Mouse (Mus musculus): ENCODE measurements around the gene Tfap4. TPM values are rescaled to one million over a fixed set of nuclear protein-coding genes. Genes with fewer than 3 reads are reported as not detected.

Gene Tfap4
- 23.0 and 26.5 TPM in 2 replicates for polyA plus RNA-seq (2015; fragmentation: Nextera tagmentation; extraction: Ambion mirVana)

DNA sequence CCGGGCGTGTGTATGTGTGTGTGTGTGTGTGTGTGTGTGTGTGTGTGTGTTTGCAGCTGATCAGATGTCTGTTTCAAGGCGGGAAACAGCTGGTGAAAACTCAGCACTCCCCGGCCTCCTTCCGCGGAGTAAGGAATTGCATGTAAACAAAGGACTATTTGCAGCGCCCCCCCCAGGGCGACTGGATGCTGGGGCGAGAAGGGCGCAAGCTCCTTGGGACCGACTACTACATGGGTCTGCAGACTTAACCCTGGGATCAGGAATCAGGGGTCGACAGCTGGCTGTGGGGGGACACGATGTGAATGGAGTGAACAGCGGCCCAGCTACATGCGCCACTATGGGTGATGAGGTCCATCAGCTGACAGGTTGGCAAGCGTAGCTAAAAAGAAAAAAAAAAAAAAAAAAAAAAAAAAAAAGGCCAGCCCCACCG, at the start of gene Tfap4:
Gene Tfap4, minus strand, starts transcription at position 140 of the 430 bp plus-strand sequence.
- peak; percentile 6 for ATAC-seq
- H3K9ac ChIP-seq (ENCODE audit: low read depth, low read length) = peak within 1 kb of the TSS; percentile 85
- H3K27ac ChIP-seq (ENCODE audit: low read length) = peak within 1 kb of the TSS; percentile 95
- H3K36me3 ChIP-seq (ENCODE audit: control insufficient read depth, insufficient read depth, low read length) = no peaks in the 10 kb centered on the region
- H3K4me2 ChIP-seq (ENCODE audit: low read depth, low read length) = peak within 1 kb of the TSS; percentile 95
- no peaks in the 10 kb centered on the region for H3K27me3 ChIP-seq (replicated peaks; ENCODE audit: control insufficient read depth, insufficient read depth, low read length)
- H3K9me3 ChIP-seq (ENCODE audit: control insufficient read depth, low read length) = no peaks in the 10 kb centered on the region
- WGBS = under 1% methylated on average over 16 of the region's 17 CpGs
- H3K4me3 ChIP-seq (ENCODE audit: low read length) = peak within 1 kb of the TSS; percentile 84
- peaks cover 24% of the 10 kb centered on the region for H3K4me1 ChIP-seq (ENCODE audit: control insufficient read depth, insufficient read depth, low read length)

- Histone ChIP-seq H3K27me3 (replicated peaks; ENCODE audit: control insufficient read depth, insufficient read depth, low read length) (no peaks in the 10 kb centered on the region), H3K9me3 (ENCODE audit: control insufficient read depth, low read length) (no peaks in the 10 kb centered on the region), H3K36me3 (ENCODE audit: control insufficient read depth, insufficient read depth, low read length) (peaks cover 15% of the 10 kb centered on the region), H3K4me1 (ENCODE audit: control insufficient read depth, insufficient read depth, low read length) (peaks cover 50% of the 10 kb centered on the region), H3K4me2 (ENCODE audit: low read depth, low read length) (no peak overlapping the region), H3K4me3 (ENCODE audit: low read length) (no peak overlapping the region), H3K9ac (ENCODE audit: low read depth, low read length) (no peak overlapping the region), H3K27ac (ENCODE audit: low read length) (no peak overlapping the region)
- ATAC-seq = no peak
- 74% methylated on average over 19 of the region's 19 CpGs for WGBS
Observed at GRCm38 (mm10) chr16:4608532-4609059, 48.9 kb upstream of the Tfap4 start.

- ATAC-seq = peak; percentile 17; the same call in 1 of the 2 replicates
- Histone ChIP-seq H3K9me3 (ENCODE audit: control insufficient read depth, low read length) (no peaks in the 10 kb centered on the region), H3K36me3 (ENCODE audit: control insufficient read depth, insufficient read depth, low read length) (peaks cover 12% of the 10 kb centered on the region), H3K27ac (ENCODE audit: low read length) (peak overlapping the region; percentile 75), H3K4me2 (ENCODE audit: low read depth, low read length) (no peak overlapping the region), H3K9ac (ENCODE audit: low read depth, low read length) (no peak overlapping the region), H3K4me1 (ENCODE audit: control insufficient read depth, insufficient read depth, low read length) (peaks cover 56% of the 10 kb centered on the region), H3K4me3 (ENCODE audit: low read length) (no peak overlapping the region), H3K27me3 (replicated peaks; ENCODE audit: control insufficient read depth, insufficient read depth, low read length) (no peaks in the 10 kb centered on the region)
- WGBS = 36% methylated on average over 9 of the region's 9 CpGs
Observed at GRCm38 (mm10) chr16:4607818-4608531, 48.3 kb upstream of the Tfap4 start.

DNA sequence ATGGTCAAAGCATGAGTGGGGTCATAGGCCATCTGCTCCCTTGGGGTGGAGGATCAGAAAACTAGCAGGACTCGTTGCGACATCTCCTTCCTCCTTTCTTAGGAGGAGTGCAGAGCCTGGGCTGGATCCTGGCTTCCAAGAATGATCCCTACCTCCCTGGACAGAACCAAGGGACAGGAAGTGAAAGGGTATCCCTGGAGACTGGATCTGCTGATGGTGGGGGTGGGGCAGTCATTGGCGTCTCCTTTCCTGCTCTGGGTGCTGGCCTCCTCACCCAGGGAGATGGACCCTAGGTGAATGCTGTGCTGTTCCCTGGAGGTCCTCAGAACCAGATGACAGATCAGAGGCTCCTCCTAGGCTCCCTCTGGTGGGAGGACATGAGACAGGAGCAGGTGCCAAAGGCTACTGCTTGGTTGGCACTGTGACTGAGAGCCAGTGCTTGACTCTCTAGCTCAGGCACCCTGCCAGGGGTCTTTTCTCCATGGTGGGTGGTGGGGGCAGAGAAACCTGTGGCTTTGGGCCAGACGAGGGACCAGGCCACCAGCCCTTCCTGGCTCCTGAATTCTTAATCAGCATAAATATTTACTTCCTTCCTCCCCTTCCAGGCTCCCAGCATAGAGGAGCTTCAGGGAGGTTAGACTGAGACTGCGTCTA, 46.9 kb upstream of the Tfap4 start:
- Histone ChIP-seq H3K9me3 (ENCODE audit: control insufficient read depth, low read length) (no peaks in the 10 kb centered on the region), H3K9ac (ENCODE audit: low read depth, low read length) (no peak overlapping the region; the same call in 1 of the 2 replicates), H3K27ac (ENCODE audit: low read length) (peak overlapping the region; percentile 75), H3K4me2 (ENCODE audit: low read depth, low read length) (peak overlapping the region; percentile 37; the same call in 1 of the 2 replicates), H3K4me1 (ENCODE audit: control insufficient read depth, insufficient read depth, low read length) (peaks cover 70% of the 10 kb centered on the region), H3K27me3 (replicated peaks; ENCODE audit: control insufficient read depth, insufficient read depth, low read length) (no peaks in the 10 kb centered on the region), H3K4me3 (ENCODE audit: low read length) (no peak overlapping the region), H3K36me3 (ENCODE audit: control insufficient read depth, insufficient read depth, low read length) (peaks cover 4% of the 10 kb centered on the region)
- peak; percentile 32 for ATAC-seq
- 15% methylated on average over 5 of the region's 5 CpGs for WGBS

DNA sequence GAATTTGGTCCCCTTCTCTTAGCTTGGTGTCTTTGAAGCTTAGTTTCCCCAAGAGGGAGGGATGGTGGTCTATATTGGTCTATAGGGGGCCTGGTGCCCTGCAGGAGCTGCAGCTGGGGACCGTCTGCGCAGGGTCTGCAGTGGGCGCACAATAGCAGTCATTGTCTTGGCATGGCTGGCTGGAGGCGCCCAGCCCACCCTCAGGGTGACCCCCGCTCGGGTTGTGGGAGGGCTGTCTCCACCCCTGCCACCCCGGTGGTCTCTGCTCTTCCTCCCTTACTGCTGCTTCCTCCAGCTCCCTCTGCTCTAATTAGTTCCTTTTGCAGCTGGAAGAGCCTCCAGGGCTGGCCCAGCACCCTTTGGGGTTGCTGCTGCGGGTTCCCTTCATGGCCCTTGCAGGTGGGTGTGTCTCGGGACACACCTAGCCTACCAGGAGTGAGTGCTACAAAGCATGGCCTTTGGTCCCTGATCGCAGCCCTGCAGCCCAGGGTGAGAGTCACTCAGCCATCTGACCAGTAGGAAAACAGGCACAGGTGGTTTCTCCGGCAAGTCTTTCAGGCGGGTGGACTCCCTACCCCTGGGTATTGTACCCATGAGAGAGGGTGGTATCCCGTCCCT, 46.0 kb upstream of the Tfap4 start:
- Histone ChIP-seq H3K4me2 (ENCODE audit: low read depth, low read length) (peak overlapping the region; percentile 37), H3K27ac (ENCODE audit: low read length) (peak overlapping the region; percentile 75), H3K4me3 (ENCODE audit: low read length) (no peak overlapping the region; the same call in 1 of the 2 replicates), H3K9me3 (ENCODE audit: control insufficient read depth, low read length) (no peaks in the 10 kb centered on the region), H3K9ac (ENCODE audit: low read depth, low read length) (peak overlapping the region; percentile 48), H3K4me1 (ENCODE audit: control insufficient read depth, insufficient read depth, low read length) (peaks cover 79% of the 10 kb centered on the region), H3K36me3 (ENCODE audit: control insufficient read depth, insufficient read depth, low read length) (no peaks in the 10 kb centered on the region; the same call in 1 of the 2 replicates), H3K27me3 (replicated peaks; ENCODE audit: control insufficient read depth, insufficient read depth, low read length) (no peaks in the 10 kb centered on the region)
- peak; percentile 67 for ATAC-seq
- WGBS = 40% methylated on average over 13 of the region's 13 CpGs

DNA sequence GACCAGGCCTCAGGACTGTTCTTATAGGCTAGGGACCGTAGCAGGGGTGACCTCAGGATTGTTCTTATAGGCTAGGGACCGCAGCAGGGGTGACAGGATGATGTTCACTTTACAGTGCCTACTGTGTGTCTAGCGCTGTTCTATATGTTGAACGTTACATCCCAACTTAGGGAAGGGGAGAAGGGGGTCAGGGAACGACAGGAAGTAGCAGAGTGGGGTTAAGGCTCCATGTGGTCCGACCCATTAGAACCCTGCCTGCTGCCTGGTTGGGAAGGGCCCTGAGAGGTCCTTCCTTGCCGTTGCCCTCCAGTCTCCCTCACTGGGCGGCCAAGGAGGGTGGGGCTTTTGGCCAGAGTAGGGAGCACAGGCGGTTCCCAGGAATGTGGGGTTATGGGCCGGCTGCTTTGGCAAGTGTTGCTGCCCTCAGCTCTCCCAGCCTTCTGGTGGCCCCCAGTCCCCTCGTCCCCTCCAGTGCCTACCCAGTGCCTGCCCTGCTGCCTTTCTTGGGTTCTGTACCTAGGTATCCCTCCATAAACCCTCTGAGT, 44.7 kb upstream of the Tfap4 start:
- H3K27me3 ChIP-seq (replicated peaks; ENCODE audit: control insufficient read depth, insufficient read depth, low read length) = no peaks in the 10 kb centered on the region
- WGBS = 48% methylated on average over 11 of the region's 11 CpGs
- peak overlapping the region; percentile 64; the same call in 1 of the 2 replicates for H3K9ac ChIP-seq (ENCODE audit: low read depth, low read length)
- H3K27ac ChIP-seq (ENCODE audit: low read length) = peak overlapping the region; percentile 84; the same call in 1 of the 2 replicates
- no peak for ATAC-seq
- H3K36me3 ChIP-seq (ENCODE audit: control insufficient read depth, insufficient read depth, low read length) = no peaks in the 10 kb centered on the region; the same call in 1 of the 2 replicates
- no peak overlapping the region for H3K4me3 ChIP-seq (ENCODE audit: low read length)
- H3K9me3 ChIP-seq (ENCODE audit: control insufficient read depth, low read length) = no peaks in the 10 kb centered on the region
- H3K4me1 ChIP-seq (ENCODE audit: control insufficient read depth, insufficient read depth, low read length) = peaks cover 92% of the 10 kb centered on the region
- H3K4me2 ChIP-seq (ENCODE audit: low read depth, low read length) = no peak overlapping the region

GRCm38 (mm10) chr16:4603453-4603837, 43.8 kb upstream of the Tfap4 start:
- Histone ChIP-seq H3K4me2 (ENCODE audit: low read depth, low read length) (no peak overlapping the region), H3K27me3 (replicated peaks; ENCODE audit: control insufficient read depth, insufficient read depth, low read length) (no peaks in the 10 kb centered on the region), H3K36me3 (ENCODE audit: control insufficient read depth, insufficient read depth, low read length) (no peaks in the 10 kb centered on the region), H3K9me3 (ENCODE audit: control insufficient read depth, low read length) (no peaks in the 10 kb centered on the region), H3K27ac (ENCODE audit: low read length) (peak overlapping the region; percentile 84), H3K9ac (ENCODE audit: low read depth, low read length) (peak overlapping the region; percentile 64), H3K4me1 (ENCODE audit: control insufficient read depth, insufficient read depth, low read length) (peaks cover 99% of the 10 kb centered on the region), H3K4me3 (ENCODE audit: low read length) (no peak overlapping the region)
- 38% methylated on average over 1 of the region's 1 CpGs for WGBS
- no peak for ATAC-seq

GRCm38 (mm10) chr16:4602766-4603452, 43.3 kb upstream of the Tfap4 start:
- ATAC-seq = no peak; the same call in 1 of the 2 replicates
- no peaks in the 10 kb centered on the region for H3K36me3 ChIP-seq (ENCODE audit: control insufficient read depth, insufficient read depth, low read length)
- WGBS = 15% methylated on average over 7 of the region's 7 CpGs
- peak overlapping the region; percentile 27 for H3K4me2 ChIP-seq (ENCODE audit: low read depth, low read length)
- H3K27ac ChIP-seq (ENCODE audit: low read length) = peak overlapping the region; percentile 84
- no peaks in the 10 kb centered on the region for H3K9me3 ChIP-seq (ENCODE audit: control insufficient read depth, low read length)
- peak overlapping the region; percentile 64 for H3K9ac ChIP-seq (ENCODE audit: low read depth, low read length)
- H3K4me1 ChIP-seq (ENCODE audit: control insufficient read depth, insufficient read depth, low read length) = peaks cover 99% of the 10 kb centered on the region
- no peaks in the 10 kb centered on the region for H3K27me3 ChIP-seq (replicated peaks; ENCODE audit: control insufficient read depth, insufficient read depth, low read length)
- H3K4me3 ChIP-seq (ENCODE audit: low read length) = no peak overlapping the region

Measured in intestine, embryonic 16.5 days (tissue).